Mouse (Mus musculus) erythroblast, embryonic 14.5 days (primary cell): ENCODE results near the gene Bahcc1.

Source experiments
- GATA1 ChIP-seq: IDR thresholded peaks from 2 replicates; pipeline ENCODE4 v1.6.1; 2012; ENCODE audit warnings: low read length, inconsistent platforms, mixed read lengths
- TAL1 ChIP-seq: IDR thresholded peaks from 3 replicates; pipeline ENCODE4 v1.6.1; 2012; ENCODE audit warnings: low read length, inconsistent platforms, mixed read lengths

- TF ChIP-seq GATA1 (no peak), TAL1 (no peak)
Measured at GRCm38 (mm10) chr11:120200621-120201020, 32.1 kb upstream of the Bahcc1 start.
